Mouse (Mus musculus): ENCODE data around the gene Zfp346.
"Not testable (repeated sequence)": the region's sequence is repeated elsewhere in the genome, so short reads cannot be mapped to it uniquely, and the experiment has no call there.

Gene Zfp346

GRCm38 (mm10) chr13:55105045-55105952 lies at the start of gene Zfp346:
TSS of gene Zfp346 (plus strand) at chr13:55105311.
- ATAC-seq (ENCODE audit: low TSS enrichment) = peak; percentile 91

DNA sequence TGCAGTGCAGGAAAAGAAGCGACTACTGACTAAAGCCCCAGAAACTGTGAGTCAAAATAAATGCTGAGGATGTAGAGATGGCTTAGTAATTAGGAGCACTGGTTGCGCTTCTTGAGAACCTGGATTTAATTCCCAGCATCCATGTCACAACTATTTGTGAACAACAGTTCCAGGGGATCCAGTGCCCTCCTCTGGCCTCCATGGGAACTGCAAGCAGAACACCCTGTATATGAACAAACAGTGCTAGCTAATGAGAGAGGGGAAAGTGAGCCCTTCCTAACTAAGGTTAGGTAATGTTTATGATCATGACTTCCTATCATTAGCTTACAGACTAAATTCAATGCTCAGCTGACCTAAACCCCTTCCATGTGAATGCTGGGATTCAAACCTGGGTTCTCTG lies 47.1 kb upstream of the Zfp346 start:
- ATAC-seq (ENCODE audit: low TSS enrichment) = no peak

- ATAC-seq (ENCODE audit: low TSS enrichment) = no peak
Observed at GRCm38 (mm10) chr13:55063276-55063675, 41.8 kb upstream of the Zfp346 start.

DNA sequence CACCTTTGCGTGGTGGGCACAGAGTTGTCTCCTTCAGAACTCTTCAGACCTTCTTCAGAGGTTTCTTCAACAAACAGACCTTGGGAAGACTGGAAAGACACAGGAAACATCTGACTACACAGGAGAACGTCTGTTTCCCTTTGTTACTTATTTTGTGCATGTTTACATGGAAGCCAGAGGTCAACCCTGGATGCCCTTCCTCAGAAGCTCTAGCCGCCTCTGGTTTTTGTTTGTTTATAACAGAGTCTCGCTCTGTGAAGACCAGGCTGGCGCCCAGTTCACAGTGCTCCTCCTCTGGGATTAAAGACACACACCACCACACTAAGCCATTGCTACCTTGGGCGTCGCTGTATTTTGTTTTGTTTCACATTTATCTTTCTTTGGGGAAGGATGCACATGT lies 35.4 kb upstream of the Zfp346 start:
- ATAC-seq (ENCODE audit: low TSS enrichment) = no peak

DNA sequence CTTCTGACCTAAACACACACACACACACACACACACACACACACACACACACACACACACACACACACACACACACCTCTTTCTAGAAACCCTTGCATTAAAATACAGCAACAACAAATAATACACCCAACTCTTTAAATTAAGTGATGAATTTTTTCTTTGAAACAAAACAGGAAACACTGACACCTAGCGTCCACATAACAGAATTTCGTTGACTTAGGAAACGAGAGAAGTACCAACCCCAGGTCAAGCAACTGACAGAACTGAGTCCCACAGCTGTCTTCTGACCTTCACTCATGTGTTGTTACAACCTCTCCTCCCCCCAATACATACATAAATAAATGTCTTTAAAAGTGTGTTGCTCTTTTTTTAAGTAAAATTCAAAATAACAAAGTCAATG lies 33.8 kb upstream of the Zfp346 start:
- ATAC-seq (ENCODE audit: low TSS enrichment) = no peak

- no peak for ATAC-seq (ENCODE audit: low TSS enrichment)
Observed at GRCm38 (mm10) chr13:55075597-55075996, 29.5 kb upstream of the Zfp346 start.

- peak; percentile 90; the same call in 1 of the 2 replicates for ATAC-seq (ENCODE audit: low TSS enrichment)
Observed at GRCm38 (mm10) chr13:55092588-55092987, 12.5 kb upstream of the Zfp346 start.

- ATAC-seq (ENCODE audit: low TSS enrichment) = not testable (repeated sequence)
Observed at GRCm38 (mm10) chr13:55097841-55098240, 7.3 kb upstream of the Zfp346 start.

DNA sequence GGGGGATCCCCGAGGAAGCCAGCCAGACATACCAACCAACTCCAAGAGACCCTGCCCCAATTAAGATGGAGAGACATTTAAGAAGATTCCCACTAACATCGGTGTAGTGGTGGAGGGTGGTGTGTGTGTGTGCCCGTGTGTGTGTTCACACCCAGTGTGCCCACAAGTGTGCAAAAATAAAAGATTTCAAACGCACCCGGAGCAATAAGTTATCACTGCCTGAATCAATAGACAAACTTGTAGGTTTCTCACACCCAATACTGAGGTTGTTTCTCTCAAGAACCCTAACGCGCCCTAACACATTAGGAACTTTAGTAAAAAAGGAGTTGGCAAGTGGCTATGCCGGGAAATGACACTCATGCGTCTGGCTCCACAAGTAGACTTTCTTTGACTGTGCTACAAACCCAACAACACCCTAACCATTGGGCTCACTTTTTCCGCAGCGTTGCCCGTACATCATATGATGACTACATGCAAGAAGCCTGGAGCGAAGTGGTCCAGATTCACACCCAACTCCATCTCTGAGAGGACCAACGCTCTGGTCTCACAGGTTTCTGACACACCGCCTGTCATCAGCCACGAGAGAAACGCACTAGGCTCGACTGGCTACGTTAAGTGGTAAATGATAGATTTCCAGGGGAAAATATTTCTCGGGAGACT lies 5.9 kb upstream of the Zfp346 start:
- ATAC-seq (ENCODE audit: low TSS enrichment) = peak; percentile 44; the same call in 1 of the 2 replicates

- ATAC-seq (ENCODE audit: low TSS enrichment) = peak; percentile 83
Observed at GRCm38 (mm10) chr13:55099726-55100478, 5.2 kb upstream of the Zfp346 start, which contains the start of gene Uimc1. TSS of gene Uimc1 (minus strand) at chr13:55100300.

GRCm38 (mm10) chr13:55101627-55102026 lies 3.5 kb upstream of the Zfp346 start:
- ATAC-seq (ENCODE audit: low TSS enrichment) = no peak

DNA sequence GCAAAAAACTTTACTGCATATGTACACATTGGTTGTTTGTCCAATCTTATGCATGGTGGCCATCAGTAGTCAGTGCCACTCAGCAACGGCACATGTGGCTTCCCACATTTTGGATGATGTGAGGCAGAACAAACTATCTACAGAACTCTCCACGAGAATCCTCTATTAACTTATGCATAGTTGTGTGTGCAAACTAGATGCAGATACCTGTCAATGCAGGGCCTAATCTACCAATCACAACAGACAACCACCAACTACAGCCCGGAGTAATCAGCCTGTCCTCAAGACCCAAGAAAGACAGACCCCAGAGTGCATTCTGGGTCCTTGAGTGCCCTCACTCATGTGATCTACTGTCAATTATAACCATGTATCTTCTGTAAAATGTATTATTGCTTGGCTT lies 2.7 kb upstream of the Zfp346 start:
- no peak for ATAC-seq (ENCODE audit: low TSS enrichment)

DNA sequence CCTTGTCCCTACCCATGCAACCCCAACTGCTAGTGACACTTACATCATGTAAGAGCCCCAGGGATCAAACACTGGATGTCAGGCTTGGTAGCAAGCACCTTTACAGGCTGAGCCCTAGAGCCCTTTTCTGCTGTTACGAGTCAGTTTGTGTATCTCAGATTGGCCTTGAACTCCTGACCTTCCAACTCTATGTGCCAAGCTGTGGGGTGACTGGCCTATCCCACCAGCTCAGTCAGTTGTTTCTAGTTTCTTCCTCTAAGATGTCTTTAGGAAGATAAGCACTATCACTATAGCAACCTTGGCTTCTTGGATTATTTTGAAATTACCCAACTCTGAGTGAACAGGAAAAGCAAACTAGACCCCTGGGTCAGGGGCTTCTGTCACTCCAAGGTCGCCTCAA lies 1.8 kb upstream of the Zfp346 start:
- no peak for ATAC-seq (ENCODE audit: low TSS enrichment)

- ATAC-seq (ENCODE audit: low TSS enrichment) = no peak
Observed at GRCm38 (mm10) chr13:55105953-55106691, 1.0 kb downstream of the Zfp346 start.

DNA sequence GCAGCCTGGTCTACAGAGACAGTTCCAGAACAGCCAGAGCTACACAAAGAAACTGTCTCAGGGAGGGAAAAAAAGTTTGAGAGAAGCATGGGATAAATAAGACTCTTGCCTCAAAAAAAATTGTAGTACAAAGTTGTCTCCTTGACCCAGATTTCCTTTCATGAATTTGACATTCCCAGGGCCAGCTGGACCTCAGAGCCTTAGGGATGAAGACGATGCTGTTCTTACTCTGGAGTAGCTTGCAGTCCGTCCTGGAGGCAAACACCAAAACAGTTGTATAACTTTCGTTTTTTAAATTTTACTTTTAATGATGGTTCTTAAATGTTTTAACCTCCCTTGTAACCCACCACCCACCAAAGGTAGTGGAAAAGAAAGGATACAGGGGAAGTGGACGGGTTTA lies 2.0 kb downstream of the Zfp346 start:
- no peak for ATAC-seq (ENCODE audit: low TSS enrichment)

DNA sequence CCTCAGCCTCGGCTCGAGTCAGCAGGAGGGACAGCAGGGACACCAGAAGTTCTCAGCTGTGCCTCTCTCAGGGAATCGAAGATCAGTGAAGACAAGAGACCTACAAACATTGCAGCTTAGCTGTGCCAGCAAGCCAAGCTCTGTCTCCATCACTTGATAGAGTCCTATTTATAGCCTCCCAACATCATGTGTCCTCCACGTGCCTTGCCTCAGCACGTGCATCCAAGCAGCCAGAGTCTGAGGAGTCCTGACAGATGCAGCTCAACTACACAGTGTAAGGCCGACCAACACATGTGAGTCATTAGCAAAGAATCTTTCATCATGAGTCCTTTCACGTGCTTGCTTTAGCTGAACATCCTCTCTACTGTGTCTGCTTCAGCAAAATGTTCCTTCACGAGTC lies 2.6 kb downstream of the Zfp346 start:
- ATAC-seq (ENCODE audit: low TSS enrichment) = no peak

DNA sequence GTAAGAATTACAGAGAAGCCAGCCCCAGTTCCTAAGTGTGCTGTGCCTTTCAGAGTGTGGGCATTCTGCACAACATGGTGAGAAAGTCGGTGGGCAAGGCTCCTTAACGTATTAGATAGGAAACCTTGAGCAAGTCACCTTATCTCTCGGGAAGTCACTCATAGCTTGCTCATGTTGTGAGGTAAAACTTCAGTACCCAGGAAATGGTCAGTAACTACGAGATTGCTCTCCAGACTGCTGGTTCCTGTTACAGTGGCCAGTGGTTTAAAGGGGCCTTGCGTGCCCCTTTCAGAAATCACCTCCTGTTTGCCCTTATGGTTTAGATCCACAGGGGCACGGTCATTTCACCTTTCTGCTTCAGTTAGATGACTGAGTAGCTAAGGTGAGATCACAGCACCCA lies 9.3 kb downstream of the Zfp346 start:
- no peak for ATAC-seq (ENCODE audit: low TSS enrichment)

- ATAC-seq (ENCODE audit: low TSS enrichment) = no peak
Observed at GRCm38 (mm10) chr13:55124903-55125302, 19.8 kb downstream of the Zfp346 start.

- ATAC-seq (ENCODE audit: low TSS enrichment) = no peak
Observed at GRCm38 (mm10) chr13:55133448-55133847, 28.3 kb downstream of the Zfp346 start, which contains the start of gene Gm17617. TSS of gene Gm17617 (minus strand) at chr13:55133548.

- ATAC-seq (ENCODE audit: low TSS enrichment) = no peak
Observed at GRCm38 (mm10) chr13:55135382-55135781, 30.3 kb downstream of the Zfp346 start.

DNA sequence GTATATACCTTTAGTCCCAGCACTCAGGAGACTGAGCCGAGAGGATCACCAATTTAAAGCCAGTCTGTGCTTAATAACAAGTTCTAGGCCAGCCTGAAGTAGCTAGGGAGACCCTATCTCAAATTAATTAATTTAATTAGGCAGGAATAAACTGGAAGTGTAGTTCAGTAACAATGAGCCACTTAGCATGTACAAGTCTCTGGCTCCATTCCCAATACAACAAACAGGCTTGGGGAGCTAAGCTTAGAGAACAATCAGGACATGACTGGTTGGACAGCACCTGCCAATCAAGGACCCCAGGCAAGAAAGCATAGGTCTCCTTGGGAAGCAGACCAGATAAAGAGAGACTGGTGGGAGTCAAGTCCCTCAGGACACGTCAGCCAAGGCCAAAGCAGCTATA lies 35.2 kb downstream of the Zfp346 start:
- no peak for ATAC-seq (ENCODE audit: low TSS enrichment)

All from frontal cortex, adult (tissue).